Mouse (Mus musculus) midbrain, embryonic 11.5 days (tissue): ENCODE measurements around the gene 4931423N10Rik. TPM values are rescaled to one million over a fixed set of nuclear protein-coding genes. Genes with fewer than 3 reads are reported as not detected.
"Not testable (repeated sequence)": the region's sequence is repeated elsewhere in the genome, so short reads cannot be mapped to it uniquely, and the experiment has no call there.

ENCODE experiments used
- ATAC-seq: fragments of 200-750 bp; cut with Nextera tagmentation; 2 replicates; pipeline ENCODE4 v1.8.0; 2017; ENCODE audit warnings: moderate TSS enrichment, moderate library complexity; ENCODE audit not compliant: low FRiP score
- DNase-seq: peaks from one replicate; pipeline ENCODE4 v3.0.0; 2015; ENCODE audit warnings: low spot score; ENCODE audit errors: missing footprints
- H3K27ac ChIP-seq: fragments of 300-500 bp; sonication (generic); 2 replicates; pipeline ENCODE4 v1.5.1; 2014; ENCODE audit warnings: low read depth, low read length
- H3K27me3 ChIP-seq: fragments of 300-500 bp; sonication (generic); 2 replicates; pipeline ENCODE4 v1.6.1; 2014; ENCODE audit warnings: mild to moderate bottlenecking, low read length, moderate library complexity, mixed read lengths; ENCODE audit not compliant: control insufficient read depth, insufficient read depth
- H3K36me3 ChIP-seq: fragments of 300-500 bp; sonication (generic); 2 replicates; pipeline ENCODE4 v1.6.1; 2014; ENCODE audit warnings: mild to moderate bottlenecking, low read length, moderate library complexity, mixed read lengths; ENCODE audit not compliant: control insufficient read depth, insufficient read depth
- H3K4me1 ChIP-seq: fragments of 300-500 bp; sonication (generic); 2 replicates; pipeline ENCODE4 v1.6.1; 2014; ENCODE audit warnings: low read length; ENCODE audit not compliant: control insufficient read depth, insufficient read depth
- H3K4me2 ChIP-seq: fragments of 300-500 bp; sonication (generic); 2 replicates; pipeline ENCODE4 v1.6.1; 2014; ENCODE audit warnings: mild to moderate bottlenecking, moderate library complexity
- H3K4me3 ChIP-seq: fragments of 300-500 bp; sonication (generic); 2 replicates; pipeline ENCODE4 v1.5.1; 2014; ENCODE audit warnings: low read depth, low read length
- H3K9ac ChIP-seq: fragments of 300-500 bp; sonication (generic); 2 replicates; pipeline ENCODE4 v1.6.1; 2014; ENCODE audit warnings: low read length
- H3K9me3 ChIP-seq: fragments of 300-500 bp; sonication (generic); 2 replicates; pipeline ENCODE4 v1.6.1; 2016; ENCODE audit warnings: low read length; ENCODE audit not compliant: control insufficient read depth
- WGBS: fragments of 180-500 bp; shearing (Covaris S2); extraction: QIAGEN DNeasy Blood & Tissue Kit; methylation state at CpG from one replicate; pipeline ENCODE4 v1.1.7; 2014; 5-methylcytosine and 5-hydroxymethylcytosine counted together
- polyA plus RNA-seq: library from polyadenylated mRNA; unstranded; fragments of >200 nt; fragmentation: Nextera tagmentation; extraction: Ambion mirVana; gene quantifications from 2 replicates; pipeline ENCODE4 v1.2.1, GENCODE M21; 2014

Gene 4931423N10Rik
- polyA plus RNA-seq, 1 experiment from 2014 or later, result not detected

GRCm38 (mm10) chr2:23290991-23291390 is 83.7 kb downstream of the 4931423N10Rik start:
- H3K9me3 ChIP-seq, result not testable (repeated sequence)

DNA sequence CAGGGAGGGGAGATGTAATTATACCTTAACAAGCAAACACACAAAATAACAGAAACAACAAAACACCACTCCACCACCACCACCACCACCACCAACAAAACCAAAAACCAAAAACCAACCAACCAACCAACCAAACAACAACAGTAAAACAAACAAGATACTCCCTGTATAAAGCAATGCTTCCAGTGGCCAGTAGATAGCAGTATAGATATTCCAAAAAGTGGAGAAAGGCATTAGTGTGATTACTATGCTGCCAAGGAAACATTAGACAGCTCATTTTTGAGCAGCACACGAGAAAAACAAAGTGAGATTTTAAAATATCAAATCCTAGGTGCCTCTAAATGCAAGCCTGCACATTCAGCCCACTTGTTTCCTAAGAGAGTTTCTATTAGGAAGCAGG is 107.6 kb downstream of the 4931423N10Rik start:
- H3K4me2 ChIP-seq, result no peak overlapping the region
- no peaks in the 10 kb centered on the region for H3K36me3 ChIP-seq
- no peaks in the 10 kb centered on the region for H3K27me3 ChIP-seq
- no peak for DNase-seq
- no peak overlapping the region for H3K27ac ChIP-seq
- no peak overlapping the region for H3K4me3 ChIP-seq
- H3K9ac ChIP-seq, result no peak overlapping the region
- no peaks in the 10 kb centered on the region for H3K9me3 ChIP-seq
- no peaks in the 10 kb centered on the region for H3K4me1 ChIP-seq
- 19% methylated on average over 1 of the region's 1 CpGs for WGBS
- ATAC-seq, result no peak

More at GRCm38 (mm10) chr2:23290991-23291390, 83.7 kb downstream of the 4931423N10Rik start:
- H3K4me1 ChIP-seq, H3K9ac ChIP-seq, H3K27ac ChIP-seq, H3K36me3 ChIP-seq, H3K4me2 ChIP-seq, ATAC-seq, DNase-seq, H3K27me3 ChIP-seq, H3K4me3 ChIP-seq: not testable (repeated sequence)
- 51% methylated on average over 19 of the region's 19 CpGs for WGBS

Other genes starting within 250 kb of the 4931423N10Rik start
- 40.6 and 47.3 TPM in 2 replicates for gene Abi1, start 167.2 kb upstream of the 4931423N10Rik start, polyA plus RNA-seq
- 42.2 and 45.7 TPM in 2 replicates for gene Acbd5, start 139.3 kb upstream of the 4931423N10Rik start, polyA plus RNA-seq
- 11.7 and 14.3 TPM in 2 replicates for gene Mastl, start 51.5 kb upstream of the 4931423N10Rik start, polyA plus RNA-seq
- gene Yme1l1, start 51.1 kb upstream of the 4931423N10Rik start, polyA plus RNA-seq, result 87.5 and 98.9 TPM in 2 replicates
- gene Nxph2, start 113.8 kb downstream of the 4931423N10Rik start, polyA plus RNA-seq, result 0.08 and 0.15 TPM in 2 replicates